In genomic region chr13:52528281-52528680, GRCm38 (mm10) we compare ENCODE assay signal across 15 mouse cellular contexts. TPM values are rescaled to one million over a fixed set of nuclear protein-coding genes. Genes with fewer than 3 reads are reported as not detected.
DNase-seq lines count a peak whose midpoint lies in the region; ATAC-seq lines count a peak whose summit lies in the region.
"Had no signal": no experiment of that assay in that cellular context is flagged by ENCODE, and none has a peak within 500 bp of the region (broad histone marks: within the 10 kb centered on the region; RNA-seq: fewer than 3 reads in every experiment).

No protein-coding gene starts in this region.

- H3K4me3 ChIP-seq in forebrain, embryonic 16.5 days (replicated peaks; ENCODE audit: low read length): peak overlapping the region; percentile 20; the same call in 1 of the 2 replicates
- no peak overlapping the region for H3K4me3 ChIP-seq in forebrain, embryonic 10.5 days
- peak overlapping the region; percentile 55 for H3K4me3 ChIP-seq in hindbrain, embryonic 13.5 days
- no peak overlapping the region for H3K4me3 ChIP-seq in hindbrain, embryonic 10.5 days
- peak overlapping the region; percentile 51 for H3K4me3 ChIP-seq in hindbrain, embryonic 14.5 days (replicated peaks; ENCODE audit: low read length)
- peak overlapping the region; percentile 58 for H3K4me3 ChIP-seq in midbrain, embryonic 16.5 days (ENCODE audit: low read depth, low read length)
- H3K4me3 ChIP-seq: embryonic facial prominence, embryonic 12.5 days had no signal

- H3K36me3 ChIP-seq in forebrain, embryonic 16.5 days (ENCODE audit: control insufficient read depth, insufficient read depth): no peaks in the 10 kb centered on the region
- H3K36me3 ChIP-seq in forebrain, embryonic 10.5 days (replicated peaks): no peaks in the 10 kb centered on the region
- no peaks in the 10 kb centered on the region for H3K36me3 ChIP-seq in hindbrain, embryonic 13.5 days
- H3K36me3 ChIP-seq in hindbrain, embryonic 10.5 days: no peaks in the 10 kb centered on the region
- no peaks in the 10 kb centered on the region for H3K36me3 ChIP-seq in hindbrain, embryonic 14.5 days (replicated peaks; ENCODE audit: control insufficient read depth, insufficient read depth)
- H3K36me3 ChIP-seq in midbrain, embryonic 16.5 days (ENCODE audit: control insufficient read depth, insufficient read depth, low read length): no peaks in the 10 kb centered on the region
- H3K36me3 ChIP-seq: embryonic facial prominence, embryonic 12.5 days had no signal

- 82% methylated on average over 8 of the region's 8 CpGs for WGBS in forebrain, embryonic 16.5 days
- WGBS in forebrain, embryonic 10.5 days: 83% methylated on average over 8 of the region's 8 CpGs
- 81% methylated on average over 8 of the region's 8 CpGs for WGBS in hindbrain, embryonic 13.5 days
- 84% methylated on average over 8 of the region's 8 CpGs for WGBS in hindbrain, embryonic 10.5 days
- WGBS in hindbrain, embryonic 14.5 days: 77% methylated on average over 8 of the region's 8 CpGs
- WGBS in midbrain, embryonic 16.5 days: 85% methylated on average over 8 of the region's 8 CpGs

- 0 out of 2 replicates have a peak, but pooled peaks cover 4% of the 10 kb centered on the region for H3K4me1 ChIP-seq in forebrain, embryonic 16.5 days (replicated peaks; ENCODE audit: control insufficient read depth, insufficient read depth, low read length)
- peaks cover 12% of the 10 kb centered on the region for H3K4me1 ChIP-seq in forebrain, embryonic 10.5 days
- peaks cover 22% of the 10 kb centered on the region for H3K4me1 ChIP-seq in hindbrain, embryonic 13.5 days (replicated peaks)
- peaks cover 9% of the 10 kb centered on the region for H3K4me1 ChIP-seq in hindbrain, embryonic 10.5 days (replicated peaks)
- 0 out of 2 replicates have a peak, but pooled peaks cover 4% of the 10 kb centered on the region for H3K4me1 ChIP-seq in hindbrain, embryonic 14.5 days (replicated peaks; ENCODE audit: control insufficient read depth, insufficient read depth, low read length)
- H3K4me1 ChIP-seq in midbrain, embryonic 16.5 days (ENCODE audit: control insufficient read depth, insufficient read depth, low read length): peaks cover 2% of the 10 kb centered on the region; the same call in 1 of the 2 replicates

- no peaks in the 10 kb centered on the region for H3K27me3 ChIP-seq in forebrain, embryonic 16.5 days (replicated peaks; ENCODE audit: control insufficient read depth, insufficient read depth, low read length)
- peaks cover 41% of the 10 kb centered on the region for H3K27me3 ChIP-seq in forebrain, embryonic 10.5 days (ENCODE audit: poor library complexity, severe bottlenecking)
- H3K27me3 ChIP-seq in hindbrain, embryonic 13.5 days: peaks cover 20% of the 10 kb centered on the region; the same call in 1 of the 2 replicates
- peaks cover 27% of the 10 kb centered on the region for H3K27me3 ChIP-seq in hindbrain, embryonic 10.5 days (ENCODE audit: insufficient read depth, poor library complexity, severe bottlenecking)
- 0 out of 2 replicates have a peak, but pooled peaks cover 3% of the 10 kb centered on the region for H3K27me3 ChIP-seq in hindbrain, embryonic 14.5 days (ENCODE audit: control insufficient read depth, insufficient read depth, low read length)
- no peaks in the 10 kb centered on the region for H3K27me3 ChIP-seq in midbrain, embryonic 16.5 days (ENCODE audit: control insufficient read depth, insufficient read depth, low read depth, low read length)

- no peaks in the 10 kb centered on the region for H3K9me3 ChIP-seq in forebrain, embryonic 16.5 days (ENCODE audit: control insufficient read depth, low read length)
- H3K9me3 ChIP-seq in forebrain, embryonic 10.5 days: no peaks in the 10 kb centered on the region; the same call in 1 of the 2 replicates
- H3K9me3 ChIP-seq in hindbrain, embryonic 13.5 days: no peaks in the 10 kb centered on the region
- no peaks in the 10 kb centered on the region for H3K9me3 ChIP-seq in hindbrain, embryonic 10.5 days
- H3K9me3 ChIP-seq in hindbrain, embryonic 14.5 days (ENCODE audit: control insufficient read depth, low read length): no peaks in the 10 kb centered on the region
- no peaks in the 10 kb centered on the region for H3K9me3 ChIP-seq in midbrain, embryonic 16.5 days (replicated peaks; ENCODE audit: control insufficient read depth, low read length, poor library complexity, severe bottlenecking)

- peak overlapping the region; percentile 9; the same call in 1 of the 2 replicates for H3K4me2 ChIP-seq in forebrain, embryonic 16.5 days (ENCODE audit: low read length)
- peak overlapping the region; percentile 87 for H3K4me2 ChIP-seq in hindbrain, embryonic 13.5 days
- H3K4me2 ChIP-seq in hindbrain, embryonic 14.5 days (replicated peaks): peak overlapping the region; percentile 85
- H3K4me2 ChIP-seq in midbrain, embryonic 16.5 days (ENCODE audit: low read length): peak overlapping the region; percentile 61
- H3K4me2 ChIP-seq: embryonic facial prominence, embryonic 12.5 days had no signal

- DNase-seq in forebrain, embryonic 10.5 days (ENCODE audit: extremely low spot score, low spot score): no peak
- no peak for DNase-seq in hindbrain, embryonic 10.5 days (ENCODE audit: low spot score)
- DNase-seq in hindbrain, embryonic 14.5 days (ENCODE audit: low spot score): no peak
- DNase-seq: adrenal gland, adult 2 months; liver; spleen, adult 18-20 months; thymus, postnatal 14 days had no signal

- no peak overlapping the region for H3K9ac ChIP-seq in forebrain, embryonic 16.5 days (replicated peaks; ENCODE audit: low read depth, low read length)
- no peak overlapping the region for H3K9ac ChIP-seq in hindbrain, embryonic 13.5 days
- H3K9ac ChIP-seq in hindbrain, embryonic 14.5 days: 0 out of 2 replicates have a peak overlapping the region, but pooled peaks have one; percentile 76
- H3K9ac ChIP-seq in midbrain, embryonic 16.5 days (ENCODE audit: low read depth, low read length): no peak overlapping the region
- H3K9ac ChIP-seq: embryonic facial prominence, embryonic 12.5 days had no signal

- ATAC-seq in forebrain, embryonic 16.5 days: no peak
- no peak for ATAC-seq in hindbrain, embryonic 13.5 days (ENCODE audit: low FRiP score)
- no peak for ATAC-seq in hindbrain, embryonic 14.5 days (ENCODE audit: low FRiP score)
- no peak for ATAC-seq in midbrain, embryonic 16.5 days
- ATAC-seq in inflammation-experienced regulatory T-cells, adult 6 months: no peak
- ATAC-seq: intestine, postnatal 0 days had no signal

- H3K27ac ChIP-seq in forebrain, embryonic 16.5 days (ENCODE audit: low read length): no peak overlapping the region
- H3K27ac ChIP-seq in forebrain, embryonic 10.5 days: no peak overlapping the region
- no peak overlapping the region for H3K27ac ChIP-seq in hindbrain, embryonic 13.5 days
- H3K27ac ChIP-seq in hindbrain, embryonic 10.5 days: no peak overlapping the region
- H3K27ac ChIP-seq in hindbrain, embryonic 14.5 days: no peak overlapping the region
- H3K27ac ChIP-seq in midbrain, embryonic 16.5 days (ENCODE audit: low read length): 0 out of 2 replicates have a peak overlapping the region, but pooled peaks have one; percentile 12
- H3K27ac ChIP-seq: embryonic facial prominence, embryonic 12.5 days; kidney, postnatal 0 days; macrophage had no signal

RNA-seq across cellular contexts. Expression of gene Diras2, which starts 2.8 kb away (rescaled TPM):
- 3.7 and 4.3 TPM in 2 replicates for polyA plus RNA-seq in forebrain, embryonic 16.5 days (2015; fragmentation: Nextera tagmentation; extraction: Ambion mirVana)
- 0.02 and 0.05 TPM in 2 replicates for polyA plus RNA-seq in forebrain, embryonic 10.5 days (2016; fragmentation: Nextera tagmentation; extraction: Ambion mirVana)
- polyA plus RNA-seq in hindbrain, embryonic 13.5 days (2015; fragmentation: Nextera tagmentation; extraction: Ambion mirVana): 2.5 and 2.9 TPM in 2 replicates
- 0.09 and 0.29 TPM in 2 replicates for polyA plus RNA-seq in hindbrain, embryonic 10.5 days (2016; fragmentation: Nextera tagmentation; extraction: Ambion mirVana)
- 4.0 and 4.9 TPM in 2 replicates for polyA plus RNA-seq in hindbrain, embryonic 14.5 days (2014; fragmentation: Nextera tagmentation; extraction: Ambion mirVana)
- polyA plus RNA-seq in midbrain, embryonic 16.5 days (2015; fragmentation: Nextera tagmentation; extraction: Ambion mirVana): 6.6 and 7.6 TPM in 2 replicates
- polyA plus RNA-seq in inflammation-experienced regulatory T-cells, adult 6 months (2017; shearing (Covaris generic)): not detected

RNA-seq across cellular contexts. Expression of gene Syk, which starts 54.7 kb away (rescaled TPM):
- 1.3 TPM in 2 replicates for polyA plus RNA-seq in forebrain, embryonic 16.5 days (2015; fragmentation: Nextera tagmentation; extraction: Ambion mirVana)
- polyA plus RNA-seq in forebrain, embryonic 10.5 days (2016; fragmentation: Nextera tagmentation; extraction: Ambion mirVana): 2.1 and 2.3 TPM in 2 replicates
- polyA plus RNA-seq in hindbrain, embryonic 13.5 days (2015; fragmentation: Nextera tagmentation; extraction: Ambion mirVana): 1.7 and 1.8 TPM in 2 replicates
- 3.3 and 4.8 TPM in 2 replicates for polyA plus RNA-seq in hindbrain, embryonic 10.5 days (2016; fragmentation: Nextera tagmentation; extraction: Ambion mirVana)
- polyA plus RNA-seq in hindbrain, embryonic 14.5 days (2014; fragmentation: Nextera tagmentation; extraction: Ambion mirVana): 1.6 and 2.0 TPM in 2 replicates
- 1.1 and 1.2 TPM in 2 replicates for polyA plus RNA-seq in midbrain, embryonic 16.5 days (2015; fragmentation: Nextera tagmentation; extraction: Ambion mirVana)
- polyA plus RNA-seq in inflammation-experienced regulatory T-cells, adult 6 months (2017; shearing (Covaris generic)): 1 to 10 TPM in 1 of 3 experiments, under 1 TPM in 2; 0.16 to 1.1 (median 0.97) TPM

Comparison
In these comparisons a context has a peak if more than half of its experiments do, and no peak if none do; other contexts are left out.
1. H3K4me3 ChIP-seq: peak in forebrain, embryonic 16.5 days (single experiment), hindbrain, embryonic 13.5 days (single experiment), hindbrain, embryonic 14.5 days (single experiment) and midbrain, embryonic 16.5 days (single experiment); none in forebrain, embryonic 10.5 days (single experiment) and hindbrain, embryonic 10.5 days (single experiment).
2. H3K4me2 ChIP-seq: peak in every context shown above with its lines; median percentile 87 in hindbrain, embryonic 13.5 days; 85 in hindbrain, embryonic 14.5 days; 61 in midbrain, embryonic 16.5 days; 9 in forebrain, embryonic 16.5 days.